Mouse (Mus musculus): ENCODE measurements at regions not wholly inside any gene's neighbourhood (a gene's known extent, or its start where the extent isn't known, plus 50 kb on each side); places are given as distances from the start of the nearest gene placed in this dataset.
A peak's percentile ranks its signal among the peaks of the same experiment; 100 is the strongest.

DNA sequence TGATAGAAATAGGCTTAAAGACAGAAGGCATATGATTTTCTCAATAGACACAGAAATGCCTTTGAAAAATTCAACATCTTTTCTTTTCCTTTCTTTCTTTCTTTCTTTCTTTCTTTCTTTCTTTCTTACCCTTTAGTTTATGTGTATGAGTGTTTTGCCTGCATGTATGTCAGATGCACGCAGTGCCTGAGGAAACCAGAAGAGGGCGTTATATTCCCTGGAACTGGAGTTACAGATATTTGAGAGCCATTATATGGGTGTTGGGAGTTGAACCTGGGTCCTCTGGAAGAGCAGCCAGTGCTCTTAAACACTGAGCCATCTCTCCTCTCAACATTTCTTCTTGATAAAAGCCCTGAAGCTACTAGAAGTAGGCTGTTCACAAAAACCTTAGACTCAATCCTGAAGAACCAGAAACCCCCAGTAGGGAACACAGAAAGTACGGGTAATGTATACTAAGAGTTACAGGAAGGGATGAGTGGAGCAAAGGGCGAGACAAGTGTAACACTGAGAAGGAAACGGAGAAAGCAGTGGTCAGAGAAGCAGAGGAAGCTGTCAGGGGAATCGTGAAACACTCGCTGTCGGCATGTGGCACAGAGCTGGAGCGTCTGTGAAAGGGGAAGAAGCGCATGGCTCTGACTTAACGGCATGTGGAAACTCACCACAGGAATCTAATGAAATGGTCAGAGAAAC lies 2253.4 kb downstream of the 4930444P10Rik start:
- DNase-seq (ENCODE audit: extremely low read depth, low read depth) = no peak

DNA sequence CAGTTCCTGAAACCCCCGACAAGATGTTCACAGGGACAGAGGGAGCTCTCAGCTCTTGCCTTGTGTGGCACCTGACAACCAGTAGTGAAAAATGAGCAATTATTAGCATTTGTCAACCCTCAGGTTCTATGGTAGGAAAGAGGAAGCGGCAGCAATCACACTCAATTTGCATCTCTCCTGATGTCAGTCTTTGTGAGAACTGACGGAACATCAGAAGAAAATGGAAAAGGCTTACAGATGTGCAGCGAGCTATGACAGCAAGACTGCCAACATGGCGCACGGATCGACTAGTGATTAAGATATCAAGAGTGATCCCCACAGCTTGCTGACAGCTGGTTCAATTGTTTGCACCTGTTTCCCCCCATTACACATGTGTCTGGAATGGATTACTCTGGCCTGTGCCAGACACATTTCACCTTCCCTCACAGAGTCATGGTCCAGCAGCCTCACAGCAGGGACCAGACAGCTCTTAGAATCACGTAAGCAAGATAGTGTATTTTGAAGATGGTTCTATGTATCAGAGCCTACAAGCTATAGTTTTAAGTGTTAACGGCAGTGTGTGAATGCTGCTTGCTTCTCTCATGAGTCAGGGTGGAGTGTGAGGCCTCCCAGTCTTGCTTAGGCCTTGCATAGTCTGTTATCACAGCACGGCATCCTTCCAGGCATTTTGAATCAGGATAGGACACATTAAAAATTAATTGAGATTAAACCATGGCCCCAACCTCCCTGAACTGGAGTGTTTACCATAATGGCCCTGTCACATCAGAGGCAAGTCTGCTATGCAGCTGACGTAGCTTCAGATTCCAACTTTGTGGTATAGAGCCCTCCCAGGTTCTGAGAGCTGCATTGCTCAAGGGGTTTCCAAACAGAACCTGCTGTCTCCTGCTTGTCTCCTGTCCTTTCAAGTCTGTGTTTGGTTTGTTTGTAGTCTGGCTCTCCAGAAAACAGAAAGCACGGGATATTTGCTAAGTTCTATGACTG lies 2258.0 kb downstream of the 4930444P10Rik start:
- DNase-seq (ENCODE audit: extremely low read depth, low read depth) = no peak

DNA sequence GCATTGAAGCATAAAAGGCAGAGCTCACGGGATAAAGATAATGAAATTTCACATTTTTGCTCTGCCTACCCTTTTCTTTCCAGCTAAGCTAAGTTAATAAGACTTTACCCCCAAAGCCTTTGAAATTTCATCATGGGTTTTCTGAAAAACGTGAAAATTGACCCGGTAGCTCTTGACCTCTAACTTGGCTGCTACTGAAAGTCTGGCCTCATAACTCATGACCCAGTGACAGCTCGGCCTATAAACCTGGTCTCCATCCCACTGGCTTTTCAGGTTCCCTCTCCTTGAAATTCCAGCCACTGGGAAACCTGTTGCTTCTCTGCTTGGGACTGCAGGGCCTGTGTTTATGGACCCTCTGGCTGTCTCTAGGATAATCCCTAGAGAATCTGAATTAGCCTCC lies 2285.3 kb downstream of the 4930444P10Rik start:
- no peak for DNase-seq (ENCODE audit: extremely low read depth, low read depth)

DNA sequence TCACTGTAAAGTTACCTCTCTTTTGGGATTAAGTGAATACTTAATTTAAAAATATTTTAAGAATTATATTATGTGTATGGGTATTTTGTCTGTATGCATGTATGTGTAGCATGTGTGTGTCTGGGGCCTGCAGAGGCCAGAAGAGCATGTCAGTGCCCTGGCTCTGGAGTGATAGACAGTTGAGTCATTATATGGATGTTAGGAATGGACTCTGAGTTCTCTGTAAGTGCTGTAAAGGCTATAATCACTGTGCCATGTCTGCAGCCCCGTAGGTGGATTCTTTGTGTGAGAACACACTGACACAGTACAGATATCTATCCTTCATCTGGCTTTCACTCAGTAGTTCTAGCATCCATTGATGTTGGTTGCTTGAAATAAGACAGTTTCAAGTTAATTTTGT lies 2292.7 kb downstream of the 4930444P10Rik start:
- DNase-seq (ENCODE audit: extremely low read depth, low read depth) = no peak

DNA sequence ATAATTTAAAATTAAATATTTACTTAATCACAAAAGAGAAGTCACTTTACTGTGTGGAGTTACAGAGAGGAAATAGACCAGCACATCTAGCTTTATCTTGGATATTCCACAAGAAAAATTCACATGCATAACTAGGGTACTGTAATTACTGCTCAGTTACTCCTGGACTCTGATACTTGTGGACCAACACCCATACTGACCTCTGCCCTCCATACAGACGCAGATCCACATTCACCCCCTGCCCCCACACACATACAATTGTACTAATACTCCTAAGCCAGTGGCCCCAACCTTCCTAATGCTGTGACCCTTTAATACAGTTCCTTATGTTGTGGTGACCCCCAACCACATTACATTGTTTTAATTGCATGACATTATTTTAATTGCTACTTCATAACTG lies 2294.3 kb downstream of the 4930444P10Rik start:
- DNase-seq (ENCODE audit: extremely low read depth, low read depth) = no peak

DNA sequence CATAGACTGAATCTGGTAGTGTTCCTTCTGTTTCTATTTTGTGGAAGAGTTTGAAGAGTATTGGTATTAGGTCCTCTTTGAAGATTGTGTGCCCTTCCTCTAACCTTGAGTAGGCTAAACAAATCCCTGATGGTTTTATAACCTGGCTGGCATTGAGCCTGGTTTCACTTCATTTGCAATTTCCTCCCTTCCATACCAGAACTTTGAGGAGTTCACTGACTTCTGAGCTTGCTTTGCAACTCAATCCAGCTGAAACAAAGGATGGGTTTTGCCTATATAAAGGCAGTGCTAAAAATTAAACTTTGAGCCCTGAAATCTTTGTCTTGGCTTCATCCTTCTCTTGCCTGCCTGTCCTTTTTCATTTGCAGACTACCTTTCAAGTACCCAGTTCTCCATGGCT lies 2297.9 kb downstream of the 4930444P10Rik start:
- DNase-seq (ENCODE audit: extremely low read depth, low read depth) = no peak

DNA sequence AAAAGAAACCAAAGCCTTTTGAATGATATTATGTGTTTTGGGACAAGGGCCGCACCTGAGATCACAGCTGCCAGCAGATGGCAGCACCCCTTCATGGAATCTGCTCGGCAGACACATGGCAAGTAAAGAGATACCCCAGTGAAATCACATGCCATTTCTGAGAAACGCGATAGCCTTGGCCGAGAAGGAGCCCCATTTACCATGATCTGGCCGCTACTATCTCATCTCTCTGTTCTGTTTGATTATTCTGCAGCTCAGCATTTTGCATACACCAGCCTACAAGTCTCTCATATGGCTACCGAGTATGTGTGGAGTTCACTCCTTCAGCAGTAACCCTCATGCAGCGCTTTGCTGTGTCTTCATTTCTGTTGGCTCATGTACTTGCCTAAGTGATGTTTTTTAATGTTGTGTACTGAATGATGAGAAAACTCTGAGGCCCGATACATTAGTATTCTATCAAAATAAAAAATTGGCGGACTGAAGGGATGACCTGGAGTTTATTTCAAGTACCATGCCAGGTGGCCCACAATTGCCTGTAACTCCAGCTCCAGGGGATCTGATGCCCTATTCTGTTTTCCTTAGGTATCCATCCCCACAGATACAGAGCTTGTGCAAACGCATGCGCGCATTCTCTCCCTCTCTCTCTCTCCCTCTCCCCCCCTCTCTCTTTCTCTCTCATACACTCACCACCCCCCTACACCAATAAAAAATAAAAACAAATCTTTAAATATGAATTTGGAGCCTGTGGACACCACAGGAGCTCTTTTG lies 2303.6 kb downstream of the 4930444P10Rik start:
- DNase-seq (ENCODE audit: extremely low read depth, low read depth) = peak; percentile 31

DNA sequence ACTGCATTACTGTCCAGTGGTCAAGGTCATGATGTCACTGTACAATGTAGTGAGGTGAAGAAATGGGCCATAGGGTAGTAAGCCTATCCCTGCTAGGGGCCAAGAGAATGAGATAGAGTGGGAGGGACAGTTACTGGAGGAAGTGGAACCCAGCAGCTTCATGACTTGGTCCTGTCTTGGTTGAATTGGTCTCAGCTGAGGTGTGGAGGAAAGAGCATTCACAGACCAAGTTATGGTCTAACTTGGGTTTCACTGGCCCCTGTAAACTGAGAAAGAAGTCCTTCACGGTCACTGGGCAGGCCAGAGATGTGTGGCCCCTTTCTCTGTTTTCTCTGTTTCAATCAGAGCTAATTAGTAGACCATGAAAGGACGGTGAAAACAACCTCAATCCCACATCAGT lies 2306.1 kb downstream of the 4930444P10Rik start:
- DNase-seq (ENCODE audit: extremely low read depth, low read depth) = no peak

DNA sequence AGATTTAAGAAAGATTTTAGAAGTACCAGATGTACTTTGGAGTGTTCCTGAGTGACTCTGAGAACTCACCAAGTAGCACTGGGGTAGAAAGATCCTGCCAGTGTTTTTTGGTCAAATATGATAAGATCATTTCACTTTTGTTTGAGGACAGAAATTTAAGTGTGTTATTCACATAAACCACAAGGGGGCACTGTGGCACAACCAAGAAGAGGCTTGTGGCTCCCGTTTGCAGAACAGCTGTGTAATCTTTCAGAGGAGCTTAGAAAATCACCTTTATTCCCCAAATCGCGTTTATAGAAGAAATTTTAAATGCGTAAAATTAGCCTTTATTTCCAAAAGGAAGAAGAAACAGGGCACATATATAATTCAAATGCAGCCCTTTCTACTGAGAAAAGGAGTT lies 2308.7 kb downstream of the 4930444P10Rik start:
- peak; percentile 45 for DNase-seq (ENCODE audit: extremely low read depth, low read depth)

DNA sequence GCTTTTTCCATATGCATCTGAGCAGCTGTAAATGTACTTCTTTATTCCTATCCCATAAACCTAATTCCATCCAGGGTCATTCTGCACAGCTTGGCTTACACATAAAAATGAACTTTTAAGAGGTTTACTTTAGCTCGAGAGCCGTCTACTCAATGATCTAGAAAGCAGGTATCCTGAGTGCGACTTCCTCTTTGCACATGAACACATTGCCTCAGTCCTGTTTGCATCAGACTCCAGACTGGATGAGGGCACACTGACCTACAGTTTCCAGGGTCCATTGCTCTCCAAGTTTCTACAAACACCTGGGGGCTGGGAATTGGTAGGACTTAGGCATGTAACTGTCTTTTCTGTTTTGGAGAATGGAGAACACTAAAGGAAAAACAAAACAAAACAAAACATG lies 2310.5 kb downstream of the 4930444P10Rik start:
- no peak for DNase-seq (ENCODE audit: extremely low read depth, low read depth)

DNA sequence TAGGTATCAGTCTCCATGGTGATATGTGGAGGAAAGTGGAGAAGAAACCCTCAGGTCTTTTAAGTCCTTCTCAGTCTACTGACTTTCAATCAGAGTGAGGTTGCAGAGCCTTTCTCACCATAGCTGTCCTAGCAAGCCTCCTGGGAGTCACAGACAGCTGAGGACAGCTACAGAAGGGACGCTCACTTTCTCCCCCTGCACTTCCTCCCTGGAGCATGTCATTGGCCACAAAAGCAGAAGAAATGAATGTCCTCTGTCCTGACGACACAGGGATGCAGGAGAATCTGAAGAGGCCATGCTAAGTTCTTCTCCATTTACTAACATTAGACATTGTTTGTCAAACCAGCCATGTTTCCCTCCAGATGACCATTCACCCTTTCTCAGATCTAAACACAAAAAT lies 2321.0 kb downstream of the 4930444P10Rik start:
- no peak for DNase-seq (ENCODE audit: extremely low read depth, low read depth)

DNA sequence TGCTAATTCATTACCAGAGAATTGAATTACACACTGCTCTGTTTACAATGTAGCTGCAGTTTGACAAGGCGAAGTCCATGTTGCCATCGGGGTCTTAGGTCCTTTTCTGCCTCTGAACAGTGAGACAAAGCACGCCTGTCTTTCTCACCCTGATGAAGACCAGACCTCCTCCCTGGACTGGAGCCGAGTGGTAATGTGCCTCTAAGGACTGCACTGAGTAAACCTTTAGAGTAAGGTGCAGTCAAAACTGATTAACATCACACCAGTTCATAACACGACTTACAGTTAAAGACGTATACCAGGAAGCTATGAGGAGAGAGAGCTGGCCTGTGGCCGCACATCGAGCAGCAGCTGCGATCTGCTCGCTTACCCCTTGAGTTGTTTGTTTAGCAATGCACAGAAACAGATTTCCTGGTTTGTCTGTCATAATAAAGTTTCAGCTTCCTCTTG lies 2322.1 kb downstream of the 4930444P10Rik start:
- DNase-seq (ENCODE audit: extremely low read depth, low read depth) = no peak

DNA sequence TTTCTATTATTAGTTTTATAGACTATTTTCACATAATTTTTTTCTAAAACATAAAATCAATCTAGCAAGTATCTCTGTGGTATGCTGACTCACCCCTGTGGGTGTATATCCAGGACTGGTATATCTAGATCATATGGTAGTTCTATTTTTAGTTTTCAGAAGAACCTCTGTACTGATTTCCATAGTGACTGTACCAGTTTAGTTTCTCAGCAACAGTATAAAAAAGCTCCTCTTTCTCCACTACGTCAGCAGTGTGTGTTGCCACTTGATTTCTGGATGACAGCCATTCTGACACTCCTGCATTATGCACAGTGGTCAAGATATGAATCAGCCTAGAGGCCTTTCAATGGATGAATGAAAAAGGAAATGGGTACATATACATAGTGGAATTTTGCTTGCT lies 2338.6 kb downstream of the A830018L16Rik start:
- DNase-seq (ENCODE audit: extremely low read depth, low read depth) = no peak

DNA sequence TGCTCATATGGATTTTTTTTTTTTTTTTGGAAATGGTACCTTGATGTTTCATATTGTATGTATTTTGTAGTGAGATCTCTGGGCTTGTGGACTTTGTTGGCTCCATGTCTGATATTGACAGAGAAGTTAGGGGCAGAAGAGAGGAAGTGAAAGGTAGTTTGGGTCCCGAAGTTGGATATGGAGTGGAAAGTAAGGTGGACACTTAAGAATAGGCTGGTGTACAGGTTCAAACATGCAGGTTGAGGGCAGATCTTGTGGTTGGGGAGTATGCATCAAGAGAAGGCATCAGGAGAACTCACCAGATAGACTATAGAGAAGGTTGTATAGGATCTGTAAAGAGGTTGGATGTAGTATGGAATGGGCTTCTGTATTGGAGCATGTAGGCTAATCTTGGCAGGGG lies 2337.5 kb downstream of the A830018L16Rik start:
- no peak for DNase-seq (ENCODE audit: extremely low read depth, low read depth)
